Mouse (Mus musculus): ENCODE results near the gene Zcchc14. TPM values are rescaled to one million over a fixed set of nuclear protein-coding genes. Genes with fewer than 3 reads are reported as not detected.
A peak's percentile ranks its signal among the peaks of the same experiment; 100 is the strongest.

The Zcchc14 gene
- total and polyA plus RNA-seq, 2 experiments from 2014 or later, result 17.4 to 85.8 TPM

- no peak overlapping the region for H3K4me3 ChIP-seq (ENCODE audit: low read depth, low read length)
- DNase-seq, result no peak
- 91% methylated on average over 11 of the region's 11 CpGs for WGBS
- no peak for TF ChIP-seq CTCF (IDR thresholded peaks at IDR 0.05; ENCODE audit: low read depth)
- H3K9ac ChIP-seq, result no peak overlapping the region
- ATAC-seq, result no peak
- H3K36me3 ChIP-seq (ENCODE audit: insufficient read depth), result peaks cover 46% of the 10 kb centered on the region
- no peaks in the 10 kb centered on the region for H3K4me1 ChIP-seq (ENCODE audit: insufficient read depth)
- H3K27me3 ChIP-seq (ENCODE audit: insufficient read depth, low read length), result no peaks in the 10 kb centered on the region
- no peak overlapping the region for H3K27ac ChIP-seq (ENCODE audit: low read depth, low read length)
- H3K4me2 ChIP-seq (ENCODE audit: low read depth), result no peak overlapping the region
- H3K9me3 ChIP-seq (ENCODE audit: low read length), result no peaks in the 10 kb centered on the region
Measured at GRCm38 (mm10) chr8:121609916-121610315, 42.8 kb downstream of the Zcchc14 start.

- no peak for DNase-seq
- Histone ChIP-seq H3K4me2 (ENCODE audit: low read depth) (no peak overlapping the region), H3K9ac (no peak overlapping the region), H3K9me3 (ENCODE audit: low read length) (no peaks in the 10 kb centered on the region), H3K27me3 (ENCODE audit: insufficient read depth, low read length) (no peaks in the 10 kb centered on the region), H3K4me1 (ENCODE audit: insufficient read depth) (no peaks in the 10 kb centered on the region), H3K36me3 (ENCODE audit: insufficient read depth) (peaks cover 53% of the 10 kb centered on the region), H3K27ac (ENCODE audit: low read depth, low read length) (no peak overlapping the region), H3K4me3 (ENCODE audit: low read depth, low read length) (no peak overlapping the region)
- ATAC-seq, result no peak
- WGBS, result 86% methylated on average over 15 of the region's 15 CpGs
- TF ChIP-seq CTCF (IDR thresholded peaks at IDR 0.05; ENCODE audit: low read depth), result no peak
Measured at GRCm38 (mm10) chr8:121609251-121609650, 43.5 kb downstream of the Zcchc14 start.

- no peaks in the 10 kb centered on the region for H3K4me1 ChIP-seq (ENCODE audit: insufficient read depth)
- no peak overlapping the region for H3K9ac ChIP-seq
- peaks cover 65% of the 10 kb centered on the region for H3K36me3 ChIP-seq (ENCODE audit: insufficient read depth)
- peak; percentile 61 for TF ChIP-seq CTCF (IDR thresholded peaks at IDR 0.05; ENCODE audit: low read depth)
- H3K9me3 ChIP-seq (ENCODE audit: low read length), result no peaks in the 10 kb centered on the region
- no peak overlapping the region for H3K4me2 ChIP-seq (ENCODE audit: low read depth)
- no peak overlapping the region for H3K4me3 ChIP-seq (ENCODE audit: low read depth, low read length)
- no peaks in the 10 kb centered on the region for H3K27me3 ChIP-seq (ENCODE audit: insufficient read depth, low read length)
- 92% methylated on average over 5 of the region's 5 CpGs for WGBS
- no peak for ATAC-seq
- H3K27ac ChIP-seq (ENCODE audit: low read depth, low read length), result no peak overlapping the region
- DNase-seq, result peak; percentile 13
Measured at GRCm38 (mm10) chr8:121607661-121608060, 45.0 kb downstream of the Zcchc14 start.

- TF ChIP-seq CTCF (IDR thresholded peaks at IDR 0.05; ENCODE audit: low read depth), result no peak
- no peak overlapping the region for H3K9ac ChIP-seq
- peaks cover 85% of the 10 kb centered on the region for H3K36me3 ChIP-seq (ENCODE audit: insufficient read depth)
- no peak overlapping the region for H3K27ac ChIP-seq (ENCODE audit: low read depth, low read length)
- H3K4me2 ChIP-seq (ENCODE audit: low read depth), result no peak overlapping the region
- WGBS, result 98% methylated on average over 12 of the region's 12 CpGs
- ATAC-seq (no peak), DNase-seq (no peak)
- no peaks in the 10 kb centered on the region for H3K9me3 ChIP-seq (ENCODE audit: low read length)
- H3K4me3 ChIP-seq (ENCODE audit: low read depth, low read length), result no peak overlapping the region
- no peaks in the 10 kb centered on the region for H3K27me3 ChIP-seq (ENCODE audit: insufficient read depth, low read length)
- H3K4me1 ChIP-seq (ENCODE audit: insufficient read depth), result no peaks in the 10 kb centered on the region
Measured at GRCm38 (mm10) chr8:121603801-121604200, 48.9 kb downstream of the Zcchc14 start.

- no peaks in the 10 kb centered on the region for H3K4me1 ChIP-seq (ENCODE audit: insufficient read depth)
- 18% methylated on average over 3 of the region's 3 CpGs for WGBS
- H3K36me3 ChIP-seq (ENCODE audit: insufficient read depth), result peaks cover 80% of the 10 kb centered on the region
- no peaks in the 10 kb centered on the region for H3K9me3 ChIP-seq (ENCODE audit: low read length)
- H3K4me3 ChIP-seq (ENCODE audit: low read depth, low read length), result no peak overlapping the region
- ATAC-seq (peak; percentile 73), DNase-seq (peak; percentile 83)
- TF ChIP-seq CTCF (IDR thresholded peaks at IDR 0.05; ENCODE audit: low read depth), result peak; percentile 87
- H3K9ac ChIP-seq, result no peak overlapping the region
- no peak overlapping the region for H3K4me2 ChIP-seq (ENCODE audit: low read depth)
- H3K27me3 ChIP-seq (ENCODE audit: insufficient read depth, low read length), result no peaks in the 10 kb centered on the region
- H3K27ac ChIP-seq (ENCODE audit: low read depth, low read length), result no peak overlapping the region
Measured at GRCm38 (mm10) chr8:121602860-121603259, 49.8 kb downstream of the Zcchc14 start.

GRCm38 (mm10) chr8:121602411-121602810 is 50.3 kb downstream of the Zcchc14 start:
- H3K4me2 ChIP-seq (ENCODE audit: low read depth), result no peak overlapping the region
- no peaks in the 10 kb centered on the region for H3K4me1 ChIP-seq (ENCODE audit: insufficient read depth)
- no peak for ATAC-seq
- DNase-seq, result no peak
- H3K36me3 ChIP-seq (ENCODE audit: insufficient read depth), result peaks cover 80% of the 10 kb centered on the region
- no peaks in the 10 kb centered on the region for H3K27me3 ChIP-seq (ENCODE audit: insufficient read depth, low read length)
- no peak overlapping the region for H3K9ac ChIP-seq
- H3K27ac ChIP-seq (ENCODE audit: low read depth, low read length), result no peak overlapping the region
- no peak for TF ChIP-seq CTCF (IDR thresholded peaks at IDR 0.05; ENCODE audit: low read depth)
- no peaks in the 10 kb centered on the region for H3K9me3 ChIP-seq (ENCODE audit: low read length)
- no peak overlapping the region for H3K4me3 ChIP-seq (ENCODE audit: low read depth, low read length)
- 92% methylated on average over 12 of the region's 12 CpGs for WGBS

- DNase-seq (no peak), ATAC-seq (no peak)
- Histone ChIP-seq H3K4me1 (ENCODE audit: insufficient read depth) (no peaks in the 10 kb centered on the region), H3K9me3 (ENCODE audit: low read length) (no peaks in the 10 kb centered on the region), H3K4me3 (ENCODE audit: low read depth, low read length) (no peak overlapping the region), H3K9ac (no peak overlapping the region), H3K36me3 (ENCODE audit: insufficient read depth) (peaks cover 79% of the 10 kb centered on the region), H3K27ac (ENCODE audit: low read depth, low read length) (no peak overlapping the region), H3K4me2 (ENCODE audit: low read depth) (no peak overlapping the region), H3K27me3 (ENCODE audit: insufficient read depth, low read length) (no peaks in the 10 kb centered on the region)
- 86% methylated on average over 14 of the region's 14 CpGs for WGBS
- TF ChIP-seq CTCF (IDR thresholded peaks at IDR 0.05; ENCODE audit: low read depth), result no peak
Measured at GRCm38 (mm10) chr8:121599842-121600241, 52.9 kb downstream of the Zcchc14 start.

- TF ChIP-seq CTCF (IDR thresholded peaks at IDR 0.05; ENCODE audit: low read depth), result peak; percentile 89
- 32% methylated on average over 7 of the region's 7 CpGs for WGBS
- Histone ChIP-seq H3K27ac (ENCODE audit: low read depth, low read length) (no peak overlapping the region), H3K9ac (no peak overlapping the region), H3K4me3 (ENCODE audit: low read depth, low read length) (no peak overlapping the region), H3K9me3 (ENCODE audit: low read length) (no peaks in the 10 kb centered on the region), H3K4me2 (ENCODE audit: low read depth) (no peak overlapping the region), H3K4me1 (ENCODE audit: insufficient read depth) (no peaks in the 10 kb centered on the region), H3K27me3 (ENCODE audit: insufficient read depth, low read length) (no peaks in the 10 kb centered on the region), H3K36me3 (ENCODE audit: insufficient read depth) (peaks cover 78% of the 10 kb centered on the region)
- ATAC-seq (peak; percentile 78), DNase-seq (peak; percentile 83)
Measured at GRCm38 (mm10) chr8:121598892-121599291, 53.8 kb downstream of the Zcchc14 start.
